Mouse (Mus musculus) ES-Bruce4 (cell line): ENCODE measurements at regions not wholly inside any gene's neighbourhood (a gene's known extent, or its start where the extent isn't known, plus 50 kb on each side); places are given as distances from the start of the nearest gene placed in this dataset.

Source experiments
- CTCF ChIP-seq: IDR thresholded peaks from one replicate; pipeline ENCODE4 v1.8.1; 2011; ENCODE audit warnings: low read depth, low read length
- EP300 ChIP-seq: IDR thresholded peaks from 2 replicates; pipeline ENCODE4 v1.6.1; 2011; ENCODE audit warnings: low read depth, low read length; ENCODE audit not compliant: insufficient read depth
- POLR2A ChIP-seq: IDR thresholded peaks from one replicate; pipeline ENCODE4 v1.8.1; 2011; ENCODE audit warnings: low read length; ENCODE audit not compliant: insufficient read depth

- no peak for TF ChIP-seq POLR2A
- no peak for TF ChIP-seq CTCF
- no peak for TF ChIP-seq EP300
These were observed 133.7 kb downstream of the Tpra1 start for GRCm38 (mm10) chr6:89035836-89036156.
